Mouse (Mus musculus) layer of hippocampus, postnatal 25 days (tissue): ENCODE results near the gene Smarcad1. TPM values are rescaled to one million over a fixed set of nuclear protein-coding genes. Genes with fewer than 3 reads are reported as not detected.
"Not testable (repeated sequence)": the region's sequence is repeated elsewhere in the genome, so short reads cannot be mapped to it uniquely, and the experiment has no call there.

Experiments used
- DNase-seq, 2 experiments: peaks; one replicate each; pipeline ENCODE4 v3.0.0; 2022; ENCODE audit warnings: mixed read lengths in 2 of 2, low spot score in 1 of 2; ENCODE audit errors: extremely low spot score in 1 of 2
- total RNA-seq, 2 experiments: library from RNA; stranded (reverse); gene quantifications; 2 replicates each; pipeline ENCODE4 v1.2.3; 2021

The Smarcad1 gene
- total RNA-seq, result 10 to 100 TPM; 37.4 to 43.4 TPM

DNA sequence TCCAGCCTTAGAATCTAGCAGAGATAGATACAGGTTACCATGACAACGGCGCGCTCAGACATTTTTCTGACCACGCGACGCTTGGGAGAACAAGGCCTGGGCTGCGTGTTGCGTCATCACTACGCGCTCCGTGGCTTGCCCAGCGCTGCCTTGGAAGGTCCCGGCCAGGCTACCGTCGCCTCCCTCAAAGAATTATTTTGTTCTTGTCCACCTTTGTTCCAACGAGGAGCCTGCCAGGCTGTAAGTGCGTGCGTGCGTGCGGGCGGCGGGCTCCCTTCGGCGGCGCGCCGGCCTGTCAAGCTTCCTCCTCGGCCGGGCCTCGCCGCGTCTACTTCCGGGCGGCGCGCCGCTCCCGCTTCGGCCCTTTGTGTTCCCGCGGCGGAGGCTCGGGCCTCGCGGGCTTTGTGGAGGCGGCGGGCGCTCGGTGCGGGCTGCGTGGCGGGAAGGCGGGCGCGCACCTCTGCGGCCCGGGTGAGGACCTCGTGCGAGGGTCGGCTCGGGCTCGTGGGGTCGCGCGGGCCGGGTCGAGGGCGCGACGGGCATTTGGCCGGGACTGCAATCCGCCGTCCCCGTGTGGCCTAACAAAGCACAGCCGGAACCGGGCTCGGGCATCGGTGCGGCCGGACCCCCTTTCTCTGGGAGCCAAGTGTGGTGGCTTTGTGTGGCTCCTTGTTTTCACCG, at the start of gene Smarcad1:
Gene Smarcad1, plus strand, starts transcription at position 93 of the 681 bp plus-strand sequence.
- peak; percentile 88 to 94 for DNase-seq

- DNase-seq, result peak in 1 of 2 experiments; percentile 8
These were observed 45.5 kb upstream of the Smarcad1 start for GRCm38 (mm10) chr6:64996824-64997421.

DNA sequence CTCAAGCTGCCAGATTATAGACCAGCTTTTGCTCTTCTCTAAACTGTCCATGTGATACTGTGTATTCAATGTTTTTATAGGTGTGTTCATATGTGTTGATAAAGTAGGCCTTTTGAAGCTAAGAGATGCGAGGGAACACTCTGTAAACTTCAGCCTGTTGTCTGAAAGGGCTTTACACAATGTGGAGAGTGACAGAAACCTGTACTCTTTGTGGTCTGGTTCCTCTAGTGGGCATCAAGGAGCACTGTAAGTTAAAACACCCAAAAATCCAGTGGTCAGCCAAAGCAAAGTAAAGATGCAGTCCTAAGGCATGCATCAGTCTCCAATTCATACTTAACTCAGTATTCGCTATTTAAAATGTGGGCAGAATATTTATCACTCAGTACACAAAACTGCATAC, 44.6 kb upstream of the Smarcad1 start:
- no peak for DNase-seq

DNA sequence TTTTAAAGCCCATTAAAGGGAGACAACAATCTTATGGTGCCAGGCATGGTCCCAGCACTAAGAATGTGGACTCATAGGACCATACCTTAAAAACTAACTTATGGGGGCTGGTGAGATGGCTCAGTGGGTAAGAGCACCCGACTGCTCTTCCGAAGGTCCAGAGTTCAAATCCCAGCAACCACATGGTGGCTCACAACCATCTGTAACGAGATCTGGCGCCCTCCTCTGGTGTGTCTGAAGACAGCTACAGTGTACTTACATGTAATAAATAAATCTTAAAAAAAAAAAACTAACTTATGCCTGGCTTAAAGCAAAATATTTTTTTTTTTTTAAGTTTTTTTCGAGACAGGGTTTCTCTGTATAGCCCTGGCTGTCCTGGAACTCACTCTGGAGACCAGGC, 41.6 kb upstream of the Smarcad1 start:
- DNase-seq, result not testable (repeated sequence)

- no peak for DNase-seq
These were observed 40.2 kb upstream of the Smarcad1 start for GRCm38 (mm10) chr6:65002196-65002595.

DNA sequence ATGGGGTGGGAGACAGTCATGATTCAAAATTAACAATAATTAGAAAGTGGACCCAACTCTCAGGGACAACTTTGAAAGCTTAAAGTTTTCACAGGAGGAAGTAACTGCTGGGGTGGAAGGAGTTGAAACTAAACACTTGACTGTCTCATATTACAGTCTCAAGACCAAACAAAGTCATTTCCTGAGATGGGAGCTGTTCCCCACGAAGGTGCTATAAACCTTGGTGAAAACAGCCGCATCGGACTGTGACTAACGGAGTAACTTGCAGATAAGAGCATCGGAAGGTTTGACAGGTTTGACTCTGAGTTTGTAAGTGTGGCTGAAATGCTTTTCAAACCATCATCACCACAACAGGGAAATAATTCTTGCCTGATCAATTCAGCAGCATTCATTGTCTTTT, 33.5 kb upstream of the Smarcad1 start:
- no peak for DNase-seq

- no peak for DNase-seq
These were observed 30.9 kb upstream of the Smarcad1 start for GRCm38 (mm10) chr6:65011444-65011990.

- no peak for DNase-seq
These were observed 30.2 kb upstream of the Smarcad1 start for GRCm38 (mm10) chr6:65012142-65012541.

GRCm38 (mm10) chr6:65017566-65017965, 24.8 kb upstream of the Smarcad1 start:
- DNase-seq, result no peak

GRCm38 (mm10) chr6:65018966-65019365, 23.4 kb upstream of the Smarcad1 start:
- not testable (repeated sequence) for DNase-seq

DNA sequence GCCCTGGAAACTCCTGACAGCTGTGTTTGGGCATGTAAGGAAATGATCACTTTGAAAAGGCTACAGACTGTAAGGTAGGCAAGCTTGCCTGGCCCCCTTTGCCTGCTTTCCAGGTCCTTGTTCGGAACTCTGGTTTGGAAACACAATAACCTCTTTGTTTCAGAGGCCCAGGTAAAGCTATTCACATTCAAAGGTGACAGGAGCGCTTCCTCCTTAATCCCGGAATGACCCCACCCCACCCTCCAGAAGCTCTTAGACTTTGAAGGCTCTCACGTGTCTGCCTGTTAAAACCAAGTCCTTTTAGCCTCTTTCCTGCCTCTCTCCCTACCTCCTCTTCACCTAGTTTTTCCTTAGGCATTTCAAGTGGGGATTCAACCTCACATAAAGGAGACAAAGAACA, 20.5 kb upstream of the Smarcad1 start:
- no peak for DNase-seq

DNA sequence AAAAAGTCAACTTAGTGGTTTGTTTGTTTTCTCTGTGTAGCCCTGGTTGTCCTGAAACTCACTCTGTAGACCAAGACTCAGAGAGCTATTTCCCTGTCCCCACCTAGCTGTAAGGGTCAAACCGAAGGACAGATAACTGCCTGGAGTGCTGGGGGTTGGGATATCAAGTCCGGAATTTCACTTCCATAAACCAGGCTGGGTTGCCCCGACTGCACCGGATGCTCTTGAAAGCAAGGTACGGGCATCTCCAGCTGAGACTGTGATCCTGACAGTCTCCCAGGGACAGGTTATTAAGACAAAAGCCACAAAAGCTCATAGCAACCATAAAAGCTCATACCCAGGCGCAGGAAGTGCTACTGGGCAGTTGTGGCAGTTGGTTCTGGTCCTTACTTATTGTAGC, 19.3 kb upstream of the Smarcad1 start:
- no peak for DNase-seq

DNA sequence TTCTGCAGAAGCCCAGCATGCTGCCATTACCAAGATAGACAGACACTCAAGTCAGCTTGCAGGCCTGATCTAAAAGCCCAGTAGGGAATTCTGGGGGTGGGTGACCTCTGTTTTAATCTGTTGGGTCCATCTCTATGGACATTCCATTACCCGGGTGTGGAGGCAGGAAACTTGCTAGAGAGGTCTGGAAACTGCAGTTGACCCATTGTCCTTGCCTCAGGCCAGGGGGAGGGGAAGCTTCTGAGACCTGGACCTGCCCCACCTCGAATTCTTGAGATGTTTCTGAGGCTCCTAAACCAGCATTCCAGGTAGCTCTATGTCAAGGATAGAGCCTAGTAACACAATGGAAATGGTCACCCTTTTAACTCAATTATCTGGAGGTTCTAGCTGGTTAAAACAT, 17.7 kb upstream of the Smarcad1 start:
- no peak for DNase-seq

DNA sequence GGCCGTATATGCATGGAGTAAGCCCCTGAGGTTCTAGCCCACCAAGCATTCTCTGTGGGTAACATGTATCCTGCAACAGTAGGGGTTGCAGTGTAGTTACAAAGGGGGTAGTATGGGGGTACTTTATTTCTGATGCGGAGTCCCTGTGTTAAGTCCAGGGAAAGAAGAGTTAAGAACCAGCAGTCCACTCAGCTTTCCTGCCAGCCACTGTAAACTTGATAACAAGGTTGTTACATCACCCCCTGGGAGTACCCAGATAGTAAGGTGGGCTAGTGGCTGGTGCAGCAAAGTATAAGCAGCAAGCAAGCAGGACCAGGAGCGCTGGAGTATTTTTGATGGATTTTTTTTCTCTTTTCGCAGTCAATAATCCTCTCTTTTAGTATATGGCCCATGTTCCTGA, 17.3 kb upstream of the Smarcad1 start:
- DNase-seq, result no peak

GRCm38 (mm10) chr6:65034661-65035060, 7.7 kb upstream of the Smarcad1 start:
- no peak for DNase-seq

GRCm38 (mm10) chr6:65035469-65035868, 6.9 kb upstream of the Smarcad1 start:
- no peak for DNase-seq

GRCm38 (mm10) chr6:65041932-65042331, 451 bp upstream of the Smarcad1 start:
- DNase-seq, result no peak

- DNase-seq, result no peak
These were observed 858 bp downstream of the Smarcad1 start for GRCm38 (mm10) chr6:65043241-65043640.

- no peak for DNase-seq
These were observed 6.7 kb downstream of the Smarcad1 start for GRCm38 (mm10) chr6:65049100-65049499.

DNA sequence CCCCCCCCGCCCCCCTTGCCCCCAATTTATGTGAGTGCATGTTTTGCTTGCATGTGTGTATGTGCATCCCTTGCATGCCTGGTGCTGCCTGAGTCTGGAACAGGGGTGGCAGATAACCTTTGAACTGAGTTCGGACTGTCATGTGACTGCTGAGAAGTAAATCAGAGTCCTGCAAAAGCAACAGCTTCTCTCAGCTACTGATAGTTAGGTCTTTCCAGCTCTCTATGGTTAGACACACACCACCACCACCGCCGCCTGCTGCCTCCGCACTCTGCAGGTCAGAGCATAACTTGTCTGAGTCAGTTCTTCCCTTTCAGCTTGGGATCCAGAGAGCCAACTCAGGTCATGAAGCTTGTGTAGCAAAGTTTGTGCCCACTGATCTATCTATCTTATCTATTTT, 14.2 kb downstream of the Smarcad1 start:
- no peak for DNase-seq

DNA sequence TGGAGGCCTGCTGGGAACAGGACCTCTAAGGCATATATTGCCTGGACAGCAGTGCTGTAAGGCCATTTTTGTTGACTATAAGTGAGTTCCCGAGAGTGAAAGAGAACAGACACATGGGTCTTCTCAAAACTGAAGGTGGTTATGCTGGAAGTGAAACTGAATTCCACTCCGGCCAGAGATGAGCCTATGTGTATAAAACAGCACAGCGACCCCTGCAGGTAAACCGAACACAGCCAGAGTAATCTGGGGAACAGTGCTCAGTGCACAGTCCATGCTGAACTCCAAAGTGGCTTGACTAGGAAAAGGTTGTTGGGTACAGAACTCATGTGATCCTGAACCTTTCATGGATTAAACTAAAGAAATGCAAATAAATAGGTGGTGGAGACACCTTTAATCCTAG, 14.8 kb downstream of the Smarcad1 start:
- DNase-seq, result not testable (repeated sequence)

DNA sequence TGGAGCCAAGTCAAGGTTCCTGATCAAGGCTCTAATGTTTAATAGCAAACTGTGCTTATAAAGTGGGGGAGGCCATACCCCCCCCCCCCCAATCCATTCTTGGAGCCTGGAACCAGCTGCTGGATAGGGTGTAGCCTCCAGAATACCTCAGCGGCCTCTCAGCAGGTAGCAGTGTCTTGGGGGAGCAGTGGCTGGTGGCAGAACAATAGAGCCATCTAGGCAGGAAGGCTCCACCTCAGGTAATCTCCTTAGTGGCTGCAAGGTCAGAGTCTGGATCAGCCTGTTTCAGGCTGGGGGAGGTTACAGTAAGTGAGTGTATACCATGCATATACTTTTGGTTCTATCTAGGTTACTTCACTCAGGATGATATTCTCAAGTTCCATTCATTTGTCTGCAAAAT, 18.7 kb downstream of the Smarcad1 start:
- no peak for DNase-seq
